Mouse (Mus musculus) brown adipose tissue, adult 24 weeks (tissue): ENCODE results near the gene Ung. TPM values are rescaled to one million over a fixed set of nuclear protein-coding genes. Genes with fewer than 3 reads are reported as not detected.

Source experiments
- H3K27ac ChIP-seq: fragments of 200-500 bp; replicated peaks from 2 replicates; pipeline ENCODE4 v1.5.1; 2012; ENCODE audit warnings: low read depth, mild to moderate bottlenecking, low read length
- H3K4me1 ChIP-seq: fragments of 200-500 bp; 2 replicates; pipeline ENCODE4 v1.6.1; 2012; ENCODE audit warnings: low read length, mixed read lengths; ENCODE audit not compliant: control insufficient read depth, insufficient read depth, insufficient read length
- H3K4me3 ChIP-seq: fragments of 200-500 bp; 2 replicates; pipeline ENCODE4 v1.5.1; 2012; ENCODE audit warnings: low read depth, mild to moderate bottlenecking, low read length, moderate library complexity; ENCODE audit not compliant: insufficient read depth
- polyA plus RNA-seq: library from polyadenylated mRNA; stranded (reverse); fragments of >200 nt; gene quantifications from 2 replicates; pipeline ENCODE4 v1.2.4, GENCODE M21; 2012; ENCODE audit not compliant: missing spikeins, insufficient read depth, insufficient read length

Ung gene
- polyA plus RNA-seq, 1 experiment, result 4.4 TPM

DNA sequence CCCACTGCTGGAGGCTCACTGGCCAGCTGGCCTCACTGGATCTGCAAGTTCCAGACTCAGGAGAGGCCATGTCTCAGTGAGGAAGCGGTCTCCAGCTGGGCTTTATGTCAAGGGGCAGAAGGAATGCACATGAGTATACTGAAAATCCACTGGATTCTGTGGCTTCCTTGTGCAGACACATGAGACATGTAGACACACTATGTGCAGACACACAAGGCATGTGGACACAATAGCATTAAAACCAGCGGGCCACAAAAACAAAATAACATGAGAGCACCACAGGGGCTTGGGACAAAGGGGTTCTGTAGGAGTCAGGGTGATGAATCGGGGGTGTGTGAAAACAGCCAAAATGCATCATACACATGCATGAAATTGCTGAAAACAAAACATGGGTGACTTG is 4.2 kb upstream of the Ung start:
- Histone ChIP-seq H3K4me1 (no peaks in the 10 kb centered on the region; the same call in 1 of the 2 replicates), H3K27ac (no peak overlapping the region), H3K4me3 (no peak overlapping the region)

DNA sequence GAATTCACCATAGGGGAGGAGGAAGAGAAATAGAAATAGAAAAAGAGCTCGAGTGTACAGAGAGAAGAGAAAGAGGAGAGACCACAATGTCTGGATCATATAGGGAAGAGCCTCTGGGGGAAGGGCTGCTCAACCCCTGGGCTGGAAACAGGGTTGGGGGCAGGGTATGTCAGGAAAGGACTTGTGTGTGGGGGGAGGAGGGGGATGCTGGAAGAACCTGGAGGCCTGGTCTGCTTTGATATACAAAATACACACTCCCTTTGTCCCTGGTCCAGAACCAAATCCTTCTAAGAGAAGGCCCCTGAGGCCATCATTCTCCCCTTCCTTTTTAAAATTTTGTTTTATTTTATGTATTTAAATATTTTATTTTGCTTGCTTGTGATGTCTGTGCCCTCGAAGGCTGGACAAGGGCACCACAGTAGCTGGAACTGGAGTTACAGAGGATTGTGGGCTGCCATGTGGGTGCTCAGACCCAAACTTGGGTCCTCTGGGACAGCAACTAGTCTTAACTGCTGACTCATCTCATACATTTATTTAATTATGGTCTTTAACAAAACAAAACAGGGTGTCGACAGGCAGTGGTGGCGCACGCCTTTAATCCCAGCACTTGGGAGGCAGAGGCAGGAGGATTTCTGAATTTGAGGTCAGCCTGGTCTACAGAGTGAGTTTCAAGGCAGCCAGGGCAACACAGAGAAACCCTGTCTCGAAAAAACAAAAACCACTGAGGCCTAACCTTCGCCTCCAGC is 3.5 kb upstream of the Ung start:
- Histone ChIP-seq H3K4me3 (peak overlapping the region; percentile 94; the same call in 1 of the 2 replicates), H3K4me1 (peaks cover 2% of the 10 kb centered on the region), H3K27ac (peak overlapping the region; percentile 94)

DNA sequence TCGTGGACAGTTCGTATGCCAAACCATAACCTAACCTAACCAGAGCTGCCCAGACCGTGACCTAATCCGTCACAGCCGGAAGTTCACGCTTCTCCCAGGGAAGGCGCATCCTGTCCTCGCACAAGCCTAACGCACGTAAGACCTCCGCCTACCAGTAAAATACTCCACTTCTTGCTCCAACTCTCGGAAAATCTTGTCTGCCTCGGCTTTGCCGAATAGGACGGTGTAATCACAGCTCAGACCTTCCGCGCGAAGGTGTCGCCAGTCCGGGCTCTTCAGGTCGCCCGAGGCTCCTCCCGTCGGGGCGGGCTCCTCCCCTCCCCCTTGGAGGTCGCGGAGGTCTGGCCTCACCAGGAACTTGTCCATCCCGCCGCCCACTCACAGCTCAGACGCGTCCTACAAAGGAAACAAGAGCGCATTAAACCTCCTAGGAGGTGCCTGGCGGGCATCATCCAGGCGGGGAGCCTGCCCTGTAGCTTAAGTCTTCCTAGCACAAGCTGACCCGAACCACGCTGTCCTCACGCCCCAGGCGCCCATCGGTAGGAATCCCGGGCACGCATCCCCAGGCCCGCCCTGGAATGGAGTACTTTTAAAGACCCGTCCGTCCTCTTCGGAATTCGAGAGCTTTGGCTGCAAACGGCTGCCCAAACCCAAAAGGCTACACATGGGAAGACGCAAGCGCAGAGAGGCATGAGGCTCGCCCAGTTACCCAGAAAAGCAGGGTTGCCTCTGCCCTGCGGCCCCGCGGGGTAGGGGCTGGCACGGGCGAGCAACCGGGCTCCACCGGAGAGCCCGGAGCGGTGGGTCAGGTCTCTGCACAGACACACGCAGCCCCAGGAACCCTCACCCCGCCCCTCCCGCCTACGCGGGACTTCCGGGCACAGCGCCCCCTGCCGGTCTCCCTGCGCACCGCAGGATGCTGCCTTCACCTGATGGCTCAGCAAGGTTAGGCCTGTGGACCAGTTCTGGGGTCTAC is 2.5 kb upstream of the Ung start, which contains the start of gene Alkbh2:
Gene Alkbh2, minus strand, starts transcription at position 845 of the 976 bp plus-strand sequence.
- peaks cover 6% of the 10 kb centered on the region for H3K4me1 ChIP-seq
- peak within 1 kb of the TSS; percentile 94 for H3K4me3 ChIP-seq
- peak within 1 kb of the TSS; percentile 94 for H3K27ac ChIP-seq

DNA sequence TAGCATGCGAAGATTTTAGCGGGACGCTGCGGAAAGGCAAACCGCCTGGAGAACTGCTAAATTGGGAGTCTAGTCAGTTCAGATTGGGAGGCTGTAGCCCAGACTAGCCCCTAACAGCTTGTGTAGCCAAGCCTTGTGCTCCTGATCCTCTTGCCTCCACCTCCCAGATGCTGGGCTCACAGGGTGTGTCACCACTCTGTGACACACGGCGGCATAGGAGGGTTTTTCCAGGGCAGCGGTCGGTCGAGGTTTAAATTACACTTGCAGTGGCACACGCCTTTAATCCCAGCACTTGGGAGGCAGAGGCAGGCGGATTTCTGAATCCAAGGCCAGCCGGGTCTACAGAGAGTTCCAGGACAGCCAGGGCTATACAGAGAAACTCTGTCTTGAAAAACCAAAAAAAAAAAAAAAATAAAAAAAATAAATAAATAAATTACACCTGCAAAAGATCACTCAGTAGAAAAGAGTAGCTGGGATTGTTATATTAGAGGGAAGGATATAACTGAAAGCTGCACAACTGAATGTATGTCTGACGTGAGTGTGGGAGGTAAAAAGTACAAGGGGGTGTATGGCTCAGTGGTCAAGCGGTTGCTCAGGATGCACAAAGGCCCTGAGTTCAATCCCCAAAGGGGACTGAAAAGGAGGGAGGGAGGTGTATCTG is 506 bp upstream of the Ung start:
- Histone ChIP-seq H3K4me3 (no peak overlapping the region), H3K27ac (no peak overlapping the region), H3K4me1 (peaks cover 6% of the 10 kb centered on the region)

DNA sequence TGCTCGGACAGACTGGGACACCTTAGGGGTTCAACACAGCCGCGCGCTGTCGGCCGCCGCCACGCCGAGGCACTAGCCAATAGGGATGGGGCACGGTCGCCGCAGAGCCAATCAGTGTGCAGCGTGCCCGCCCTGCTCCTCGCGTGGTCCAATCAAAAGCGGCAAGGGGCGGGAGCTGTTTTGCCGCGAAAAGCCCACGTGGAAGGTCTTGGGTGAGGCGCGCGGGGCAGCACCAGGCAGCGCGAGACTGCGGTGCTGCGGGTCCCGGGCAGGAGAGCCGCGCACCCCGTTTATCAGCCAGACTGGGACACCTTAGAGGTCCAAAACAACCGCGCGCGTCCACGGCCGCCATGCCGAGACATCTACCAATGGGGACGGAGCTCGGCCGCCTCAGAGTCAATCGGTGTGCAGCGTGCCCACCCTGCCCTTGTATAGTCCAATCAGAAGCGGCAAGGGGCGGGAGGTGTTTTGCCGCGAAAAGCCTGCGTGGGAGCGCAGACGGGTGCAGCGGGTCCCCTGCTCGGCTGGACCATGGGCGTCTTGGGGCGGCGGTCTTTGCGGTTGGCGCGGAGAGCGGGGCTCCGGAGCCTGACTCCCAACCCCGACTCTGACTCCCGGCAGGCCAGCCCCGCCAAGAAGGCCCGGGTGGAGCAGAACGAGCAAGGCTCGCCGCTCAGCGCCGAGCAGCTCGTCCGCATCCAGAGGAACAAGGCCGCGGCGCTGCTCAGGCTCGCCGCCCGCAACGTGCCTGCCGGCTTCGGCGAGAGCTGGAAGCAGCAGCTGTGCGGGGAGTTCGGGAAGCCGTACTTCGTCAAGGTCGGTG is 723 bp downstream of the Ung start:
- peak overlapping the region; percentile 23 for H3K27ac ChIP-seq
- peak overlapping the region; percentile 68 for H3K4me3 ChIP-seq
- peaks cover 6% of the 10 kb centered on the region for H3K4me1 ChIP-seq

DNA sequence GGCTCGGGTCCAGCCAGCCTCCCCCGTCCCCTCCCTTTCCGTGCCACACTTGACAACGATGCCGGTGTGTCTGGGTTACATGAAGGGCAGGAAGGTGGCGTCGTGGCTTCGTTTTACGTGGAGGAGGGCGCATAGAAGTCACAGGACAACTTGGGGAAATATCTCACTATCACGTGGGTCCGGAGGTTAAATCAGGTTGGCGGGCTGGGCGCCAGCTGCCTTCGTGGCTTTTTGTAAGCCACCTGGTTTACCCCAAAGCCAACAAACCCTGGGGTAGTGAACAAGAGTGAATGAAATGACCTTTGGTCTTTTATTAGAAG is 1.3 kb downstream of the Ung start:
- H3K4me3 ChIP-seq, result peak overlapping the region; percentile 68
- peak overlapping the region; percentile 23 for H3K27ac ChIP-seq
- H3K4me1 ChIP-seq, result peaks cover 6% of the 10 kb centered on the region

DNA sequence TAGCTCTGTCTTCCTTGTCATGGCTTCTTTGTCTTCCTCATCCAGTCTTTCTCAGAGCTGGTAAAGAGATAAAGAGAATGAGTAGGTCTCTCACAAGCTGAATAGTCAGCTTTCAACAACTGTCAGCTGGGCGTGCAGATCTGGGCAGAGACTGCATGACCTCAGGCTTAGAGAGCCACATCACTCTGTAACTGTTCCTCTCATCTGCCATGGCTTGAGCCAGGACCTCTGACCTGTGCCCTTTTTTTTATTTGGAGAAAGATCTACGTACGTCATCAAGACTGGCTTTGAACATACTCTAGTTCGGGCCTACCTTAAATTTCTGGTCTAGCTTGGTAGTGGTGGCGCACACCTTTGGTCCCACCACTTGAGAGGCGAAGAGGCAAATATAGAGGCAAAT is 2.7 kb downstream of the Ung start:
- Histone ChIP-seq H3K4me3 (no peak overlapping the region), H3K4me1 (peaks cover 9% of the 10 kb centered on the region), H3K27ac (no peak overlapping the region)

DNA sequence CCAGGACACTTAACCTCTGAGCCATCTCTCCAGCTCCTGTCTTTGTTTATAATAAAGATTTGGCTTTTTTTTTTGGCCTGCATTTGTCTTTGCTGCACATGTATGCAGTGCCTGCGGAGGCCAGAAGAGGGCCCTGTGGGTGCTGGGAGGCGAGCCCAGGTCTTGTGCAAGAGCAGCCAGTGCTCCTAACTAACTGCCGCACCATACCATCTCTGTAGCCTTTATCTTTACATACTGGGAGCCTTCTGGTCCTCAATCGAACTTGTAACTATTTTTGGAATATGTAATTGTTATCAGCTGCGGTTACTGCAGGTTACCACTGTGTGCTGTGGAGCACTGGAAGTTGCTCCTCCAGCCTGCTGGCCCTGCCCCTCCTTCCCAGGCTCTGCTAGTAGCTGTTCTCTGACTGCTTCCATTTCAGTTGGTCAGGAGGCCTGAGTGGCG is 3.9 kb downstream of the Ung start:
- Histone ChIP-seq H3K27ac (no peak overlapping the region; the same call in 1 of the 2 replicates), H3K4me3 (no peak overlapping the region), H3K4me1 (peaks cover 15% of the 10 kb centered on the region)

DNA sequence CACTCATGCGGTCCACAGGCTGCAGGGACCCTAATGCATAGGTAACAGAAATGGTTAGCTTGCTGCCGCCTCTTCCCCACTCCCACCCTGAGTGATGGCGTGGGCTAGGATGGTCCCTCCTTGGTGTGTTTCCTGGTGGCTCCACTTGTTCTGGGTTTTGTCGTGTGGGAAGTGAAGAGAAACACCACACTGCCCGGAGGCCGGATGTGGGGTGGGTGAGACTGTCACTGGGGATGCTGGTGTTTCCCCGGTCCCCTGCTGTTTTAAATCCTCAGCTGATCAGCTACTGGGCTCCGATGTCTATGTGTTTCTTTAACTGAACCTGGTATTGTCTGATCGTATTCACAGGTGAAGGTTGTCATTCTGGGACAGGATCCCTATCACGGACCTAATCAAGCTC is 5.3 kb downstream of the Ung start:
- H3K4me3 ChIP-seq, result no peak overlapping the region
- H3K4me1 ChIP-seq, result peaks cover 15% of the 10 kb centered on the region

DNA sequence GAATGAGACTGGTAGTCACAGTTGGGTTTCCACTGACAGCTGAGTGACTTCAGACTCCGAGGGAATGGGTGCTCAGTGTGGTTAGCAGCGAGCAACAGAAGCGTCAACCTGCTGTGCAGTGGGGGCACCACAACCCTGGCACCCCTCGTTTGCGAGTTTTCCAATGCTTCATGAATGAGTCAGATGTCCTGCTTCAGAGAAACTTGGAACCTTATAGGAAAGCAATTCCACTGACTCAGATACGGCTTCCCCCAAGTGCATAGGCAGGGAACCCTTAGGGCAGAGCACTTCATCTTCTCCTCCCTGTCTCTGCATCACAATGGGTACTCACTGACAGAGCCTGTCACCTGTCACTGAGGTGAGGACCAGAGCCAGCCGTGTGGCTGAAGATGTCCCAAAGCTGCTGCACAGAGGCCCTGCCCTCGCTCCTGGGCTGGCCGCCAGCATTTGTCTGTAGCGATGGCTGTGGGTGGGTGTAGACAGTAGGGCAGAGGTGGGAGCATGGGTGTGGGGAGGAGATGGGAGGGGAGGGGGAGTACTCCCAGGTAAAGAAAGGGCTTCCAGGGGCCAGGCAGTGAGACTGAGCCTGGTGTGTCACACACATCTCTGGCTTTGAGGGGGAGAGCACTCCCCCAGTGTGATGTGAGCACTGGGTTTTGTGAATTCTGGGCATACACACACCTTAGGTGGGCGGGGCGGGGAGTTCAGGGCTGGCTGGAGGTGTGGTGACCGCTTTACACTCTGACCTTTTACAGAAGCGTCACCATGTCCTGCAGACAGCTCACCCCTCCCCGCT is 7.5 kb downstream of the Ung start:
- Histone ChIP-seq H3K4me3 (no peak overlapping the region), H3K4me1 (peaks cover 9% of the 10 kb centered on the region), H3K27ac (no peak overlapping the region)

More for the DNA sequence above, 5.3 kb downstream of the Ung start:
- H3K27ac ChIP-seq, result no peak overlapping the region

DNA sequence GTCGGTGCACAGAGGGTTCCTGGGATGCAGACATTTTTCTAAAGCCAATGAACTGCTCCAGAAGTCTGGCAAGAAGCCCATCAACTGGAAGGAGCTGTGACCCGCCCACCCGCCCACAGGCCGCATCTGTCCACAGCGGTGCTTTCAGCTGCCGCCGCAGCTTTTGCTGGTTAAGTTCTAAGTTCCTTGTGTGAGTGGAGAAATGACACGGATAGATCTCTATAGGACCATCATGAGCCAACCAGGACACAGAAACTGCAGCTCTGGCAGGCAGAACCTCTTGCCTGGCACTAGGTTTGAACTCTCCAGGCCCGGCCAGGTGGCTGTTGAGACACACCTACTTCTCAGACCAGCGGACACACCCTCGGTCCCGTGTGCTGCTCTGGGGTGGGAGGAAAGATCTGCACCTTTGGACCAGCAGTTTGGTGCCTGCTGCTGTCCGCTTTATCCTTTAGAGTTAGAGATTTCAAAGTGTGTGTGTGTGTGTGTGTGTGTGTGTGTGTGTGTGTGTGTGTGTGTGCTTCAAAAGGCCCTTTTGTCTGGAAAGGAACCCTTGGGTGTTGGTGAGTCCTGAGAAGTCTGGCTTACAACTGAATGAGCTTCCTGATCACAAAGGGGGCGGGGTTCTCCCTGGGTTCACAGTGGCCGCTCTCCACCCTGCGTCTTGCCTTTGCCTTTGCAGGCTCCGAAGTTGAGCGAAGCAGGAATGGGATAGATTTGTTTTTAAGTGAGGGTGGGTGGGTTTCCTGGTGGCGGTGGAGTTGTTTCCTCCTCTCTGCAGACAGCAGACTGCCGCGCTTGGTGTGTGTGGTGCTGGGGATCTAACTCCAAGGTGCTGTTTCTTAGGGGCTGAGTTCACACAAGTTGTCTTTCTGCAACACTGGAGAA is 8.3 kb downstream of the Ung start:
- Histone ChIP-seq H3K27ac (peak overlapping the region; percentile 7), H3K4me3 (no peak overlapping the region; the same call in 1 of the 2 replicates), H3K4me1 (peaks cover 9% of the 10 kb centered on the region)

DNA sequence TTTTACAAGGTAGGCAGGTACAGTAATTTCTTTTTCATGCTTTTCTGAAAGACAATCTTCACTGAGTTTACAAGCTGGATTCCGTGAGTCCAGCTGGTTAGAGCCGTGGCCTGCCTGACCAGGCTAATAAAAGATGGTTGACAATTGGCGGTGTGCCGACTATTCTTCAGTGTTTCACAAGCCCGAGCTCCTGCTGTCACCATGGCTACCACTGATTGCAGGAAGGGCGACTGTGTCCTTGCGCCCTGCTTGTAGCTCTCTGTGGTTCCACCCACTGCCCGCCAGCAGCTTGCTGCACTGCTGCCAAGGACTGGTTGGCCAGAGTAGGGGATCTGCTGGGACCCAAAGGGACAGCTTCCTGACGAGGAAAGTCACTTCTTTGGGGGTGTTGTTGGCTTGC is 9.0 kb downstream of the Ung start:
- Histone ChIP-seq H3K4me1 (peaks cover 9% of the 10 kb centered on the region), H3K4me3 (no peak overlapping the region), H3K27ac (peak overlapping the region; percentile 58)
